25 mouse cellular contexts compared by ENCODE assay signal in genomic region chr13:4573871-4574270, GRCm38 (mm10). TPM values are rescaled to one million over a fixed set of nuclear protein-coding genes. Genes with fewer than 3 reads are reported as not detected.
DNase-seq lines count a peak whose midpoint lies in the region; ATAC-seq and TF ChIP-seq lines count a peak whose summit lies in the region.
"Had no signal": no experiment of that assay in that cellular context is flagged by ENCODE, and none has a peak within 500 bp of the region (broad histone marks: within the 10 kb centered on the region; RNA-seq: fewer than 3 reads in every experiment).

Akr1c21 (plus strand) TSS chr13:4574075.

- no peak within 1 kb of the TSS for H3K27ac ChIP-seq in kidney, embryonic 14.5 days (ENCODE audit: low read depth, low read length)
- H3K27ac ChIP-seq in kidney, postnatal 0 days, result no peak within 1 kb of the TSS
- H3K27ac ChIP-seq: embryonic facial prominence, embryonic 10.5 days; embryonic facial prominence, embryonic 12.5 days; forebrain, embryonic 13.5 days; forebrain, embryonic 15.5 days had no signal

- 62% methylated on average over 1 of the region's 1 CpGs for WGBS in kidney, embryonic 14.5 days
- 49% methylated on average over 1 of the region's 1 CpGs for WGBS in kidney, postnatal 0 days

- ATAC-seq in kidney, embryonic 14.5 days (ENCODE audit: low FRiP score, low TSS enrichment), result no peak
- no peak for ATAC-seq in kidney, postnatal 0 days (replicated peaks; ENCODE audit: low FRiP score, low read depth)
- ATAC-seq: activated CD4-positive, CD25-positive, alpha-beta regulatory T cell, adult 4 months; forebrain, embryonic 13.5 days; forebrain, embryonic 15.5 days; forebrain, postnatal 0 days; Patski had no signal

- DNase-seq in kidney, adult 8-10 months, result peak; percentile 19 to 55
- DNase-seq in kidney, postnatal 0 days (ENCODE audit: low spot score), result no peak
- no peak for DNase-seq in kidney, adult 18-20 months
- DNase-seq in left cerebral cortex, adult 9 months (ENCODE audit: low spot score in 2 of 2), result no peak
- DNase-seq: adrenal gland, adult 8-10 months; adrenal gland, postnatal 14 days; adrenal gland, postnatal 36 days; cerebellum, adult 11-12 months; cerebellum, adult 2 months; cerebellum, adult 9-10 months; cerebellum, postnatal 10 days; cerebellum, postnatal 25 days; forebrain, postnatal 0 days had no signal

- H3K9ac ChIP-seq in kidney, embryonic 14.5 days (ENCODE audit: low read depth, low read length), result no peak within 1 kb of the TSS
- H3K9ac ChIP-seq in kidney, postnatal 0 days (ENCODE audit: low read depth, low read length), result no peak within 1 kb of the TSS
- H3K9ac ChIP-seq: embryonic facial prominence, embryonic 12.5 days; forebrain, embryonic 13.5 days; forebrain, embryonic 15.5 days; forebrain, postnatal 0 days had no signal

- TF ChIP-seq CTCF in kidney, postnatal 0 days (IDR thresholded peaks at IDR 0.05; ENCODE audit: low read depth), result no peak

- no peaks in the 10 kb centered on the region for H3K4me1 ChIP-seq in kidney, embryonic 14.5 days (ENCODE audit: control insufficient read depth, insufficient read depth, low read length)
- no peaks in the 10 kb centered on the region for H3K4me1 ChIP-seq in kidney, postnatal 0 days (replicated peaks; ENCODE audit: insufficient read depth, low read length)
- H3K4me1 ChIP-seq: embryonic facial prominence, embryonic 10.5 days; embryonic facial prominence, embryonic 12.5 days; forebrain, embryonic 13.5 days; forebrain, embryonic 15.5 days had no signal

- H3K27me3 ChIP-seq in kidney, embryonic 14.5 days (ENCODE audit: control insufficient read depth, insufficient read depth, low read length), result no peaks in the 10 kb centered on the region
- H3K27me3 ChIP-seq in kidney, postnatal 0 days (ENCODE audit: insufficient read depth, low read length), result no peaks in the 10 kb centered on the region
- H3K27me3 ChIP-seq: embryonic facial prominence, embryonic 12.5 days; forebrain, embryonic 13.5 days; forebrain, embryonic 15.5 days; Patski had no signal

- H3K36me3 ChIP-seq in kidney, embryonic 14.5 days (ENCODE audit: control insufficient read depth, insufficient read depth, low read length), result no peaks in the 10 kb centered on the region
- H3K36me3 ChIP-seq in kidney, postnatal 0 days (ENCODE audit: insufficient read depth, low read length), result no peaks in the 10 kb centered on the region
- H3K36me3 ChIP-seq: embryonic facial prominence, embryonic 10.5 days; embryonic facial prominence, embryonic 12.5 days; forebrain, embryonic 15.5 days; G1E had no signal

- no peak within 1 kb of the TSS for H3K4me2 ChIP-seq in kidney, embryonic 14.5 days (replicated peaks; ENCODE audit: low read depth, low read length)
- no peak within 1 kb of the TSS for H3K4me2 ChIP-seq in kidney, postnatal 0 days (ENCODE audit: low read length)
- H3K4me2 ChIP-seq: embryonic facial prominence, embryonic 12.5 days; forebrain, embryonic 13.5 days; forebrain, embryonic 15.5 days had no signal

- no peaks in the 10 kb centered on the region for H3K9me3 ChIP-seq in kidney, embryonic 14.5 days (ENCODE audit: control insufficient read depth, low read length)
- no peaks in the 10 kb centered on the region for H3K9me3 ChIP-seq in kidney, postnatal 0 days (replicated peaks; ENCODE audit: low read length)
- H3K9me3 ChIP-seq: embryonic facial prominence, embryonic 10.5 days; embryonic facial prominence, embryonic 12.5 days; forebrain, embryonic 13.5 days; forebrain, embryonic 15.5 days; G1E had no signal

- H3K4me3 ChIP-seq in kidney, embryonic 14.5 days (ENCODE audit: low read length), result no peak within 1 kb of the TSS
- H3K4me3 ChIP-seq in kidney, postnatal 0 days (replicated peaks; ENCODE audit: low read depth, low read length), result no peak within 1 kb of the TSS
- H3K4me3 ChIP-seq: embryonic facial prominence, embryonic 10.5 days; embryonic facial prominence, embryonic 12.5 days; forebrain, embryonic 13.5 days; forebrain, embryonic 15.5 days had no signal

RNA-seq across cellular contexts. Expression of gene Akr1c21, which starts in this region (rescaled TPM):
- 0.47 and 0.80 TPM in 2 replicates for polyA plus RNA-seq in kidney, embryonic 14.5 days (2014; fragmentation: Nextera tagmentation; extraction: Ambion mirVana)
- 15.9 and 17.1 TPM in 2 replicates for polyA plus RNA-seq in kidney, postnatal 0 days (2015; fragmentation: Nextera tagmentation; extraction: Ambion mirVana)
- polyA plus RNA-seq: activated CD4-positive, CD25-positive, alpha-beta regulatory T cell, adult 4 months; C2C12; cerebellum, adult 2 months; cortical plate, adult 2 months; embryonic facial prominence, embryonic 10.5 days; embryonic facial prominence, embryonic 12.5 days; embryonic facial prominence, embryonic 14.5 days; forebrain, embryonic 11.5 days; forebrain, embryonic 13.5 days; forebrain, embryonic 15.5 days; forebrain, postnatal 0 days; G1E had no signal

Comparison
In these comparisons a context has a peak if more than half of its experiments do, and no peak if none do; other contexts are left out.
1. DNase-seq: peak in kidney, adult 8-10 months (2 of 2); none in kidney, postnatal 0 days (single experiment), kidney, adult 18-20 months (single experiment) and left cerebral cortex, adult 9 months (0 of 2).